Mouse (Mus musculus): ENCODE measurements at regions not wholly inside any gene's neighbourhood (a gene's known extent, or its start where the extent isn't known, plus 50 kb on each side); places are given as distances from the start of the nearest gene placed in this dataset.

GRCm38 (mm10) chr4:93986189-93986588 lies 570.2 kb upstream of the Gm10306 start:
- TF ChIP-seq CTCF (IDR thresholded peaks at IDR 0.05; ENCODE audit: low read depth) (no peak), EP300 (IDR thresholded peaks at IDR 0.05; ENCODE audit: low read depth) (no peak)
- H3K9me3 ChIP-seq (replicated peaks; ENCODE audit: control insufficient read depth, low read length) = no peaks in the 10 kb centered on the region
- no peak for DNase-seq (ENCODE audit: low spot score)

GRCm38 (mm10) chr4:93990273-93990869 lies 566.0 kb upstream of the Gm10306 start:
- Histone ChIP-seq H3K9ac (replicated peaks; ENCODE audit: low read depth, low read length) (no peak overlapping the region), H3K27ac (ENCODE audit: low read depth) (no peak overlapping the region), H3K4me2 (ENCODE audit: low read depth, low read length) (no peak overlapping the region), H3K27me3 (ENCODE audit: control insufficient read depth, insufficient read depth, low read length) (no peaks in the 10 kb centered on the region), H3K4me3 (ENCODE audit: low read depth, low read length) (no peak overlapping the region), H3K36me3 (replicated peaks; ENCODE audit: control insufficient read depth, insufficient read depth, low read length) (no peaks in the 10 kb centered on the region), H3K9me3 (replicated peaks; ENCODE audit: control insufficient read depth, low read length) (no peaks in the 10 kb centered on the region), H3K4me1 (ENCODE audit: control insufficient read depth, insufficient read depth) (no peaks in the 10 kb centered on the region)
- DNase-seq (ENCODE audit: low spot score) = no peak
- ATAC-seq (ENCODE audit: insufficient read depth, low read depth) = no peak
- 66% methylated on average over 7 of the region's 7 CpGs for WGBS
- TF ChIP-seq EP300 (IDR thresholded peaks at IDR 0.05; ENCODE audit: low read depth) (no peak), CTCF (IDR thresholded peaks at IDR 0.05; ENCODE audit: low read depth) (no peak)

More at GRCm38 (mm10) chr4:93986189-93986588, 570.2 kb upstream of the Gm10306 start:
- Histone ChIP-seq H3K4me3 (ENCODE audit: low read depth, low read length) (no peak overlapping the region), H3K36me3 (replicated peaks; ENCODE audit: control insufficient read depth, insufficient read depth, low read length) (no peaks in the 10 kb centered on the region), H3K27ac (ENCODE audit: low read depth) (no peak overlapping the region), H3K4me1 (ENCODE audit: control insufficient read depth, insufficient read depth) (no peaks in the 10 kb centered on the region), H3K9ac (replicated peaks; ENCODE audit: low read depth, low read length) (no peak overlapping the region), H3K27me3 (ENCODE audit: control insufficient read depth, insufficient read depth, low read length) (no peaks in the 10 kb centered on the region), H3K4me2 (ENCODE audit: low read depth, low read length) (no peak overlapping the region)
- ATAC-seq (ENCODE audit: insufficient read depth, low read depth) = no peak
- 42% methylated on average over 3 of the region's 3 CpGs for WGBS

- no peak for TF ChIP-seq EP300 (IDR thresholded peaks at IDR 0.05; ENCODE audit: low read depth)
- TF ChIP-seq CTCF (IDR thresholded peaks at IDR 0.05; ENCODE audit: low read depth) = no peak
- H3K9ac ChIP-seq (replicated peaks; ENCODE audit: low read depth, low read length) = no peak overlapping the region
- H3K4me2 ChIP-seq (ENCODE audit: low read depth, low read length) = no peak overlapping the region
- WGBS = 36% methylated on average over 1 of the region's 1 CpGs
- no peak for ATAC-seq (ENCODE audit: insufficient read depth, low read depth)
- H3K27ac ChIP-seq (ENCODE audit: low read depth) = no peak overlapping the region
- no peaks in the 10 kb centered on the region for H3K9me3 ChIP-seq (replicated peaks; ENCODE audit: control insufficient read depth, low read length)
- no peaks in the 10 kb centered on the region for H3K27me3 ChIP-seq (ENCODE audit: control insufficient read depth, insufficient read depth, low read length)
- no peak overlapping the region for H3K4me3 ChIP-seq (ENCODE audit: low read depth, low read length)
- H3K36me3 ChIP-seq (replicated peaks; ENCODE audit: control insufficient read depth, insufficient read depth, low read length) = no peaks in the 10 kb centered on the region
- no peak for DNase-seq (ENCODE audit: low spot score)
- H3K4me1 ChIP-seq (ENCODE audit: control insufficient read depth, insufficient read depth) = no peaks in the 10 kb centered on the region
Observed at GRCm38 (mm10) chr4:94005818-94006217, 550.5 kb upstream of the Gm10306 start.

- no peaks in the 10 kb centered on the region for H3K36me3 ChIP-seq (replicated peaks; ENCODE audit: control insufficient read depth, insufficient read depth, low read length)
- no peaks in the 10 kb centered on the region for H3K9me3 ChIP-seq (replicated peaks; ENCODE audit: control insufficient read depth, low read length)
- no peak for ATAC-seq (ENCODE audit: insufficient read depth, low read depth)
- H3K27me3 ChIP-seq (ENCODE audit: control insufficient read depth, insufficient read depth, low read length) = no peaks in the 10 kb centered on the region
- H3K9ac ChIP-seq (replicated peaks; ENCODE audit: low read depth, low read length) = no peak overlapping the region
- H3K4me1 ChIP-seq (ENCODE audit: control insufficient read depth, insufficient read depth) = no peaks in the 10 kb centered on the region
- H3K4me3 ChIP-seq (ENCODE audit: low read depth, low read length) = no peak overlapping the region
- TF ChIP-seq CTCF (IDR thresholded peaks at IDR 0.05; ENCODE audit: low read depth) = peak; percentile 64
- TF ChIP-seq EP300 (IDR thresholded peaks at IDR 0.05; ENCODE audit: low read depth) = no peak
- WGBS = 40% methylated on average over 8 of the region's 8 CpGs
- peak; percentile 72 for DNase-seq (ENCODE audit: low spot score)
- H3K27ac ChIP-seq (ENCODE audit: low read depth) = no peak overlapping the region
- no peak overlapping the region for H3K4me2 ChIP-seq (ENCODE audit: low read depth, low read length)
Observed at GRCm38 (mm10) chr4:94007088-94007768, 549.1 kb upstream of the Gm10306 start.

GRCm38 (mm10) chr4:94015713-94016112 lies 540.6 kb upstream of the Gm10306 start:
- TF ChIP-seq EP300 (IDR thresholded peaks at IDR 0.05; ENCODE audit: low read depth) (no peak), CTCF (IDR thresholded peaks at IDR 0.05; ENCODE audit: low read depth) (no peak)
- WGBS = 59% methylated on average over 2 of the region's 2 CpGs
- no peak for ATAC-seq (ENCODE audit: insufficient read depth, low read depth)

More at GRCm38 (mm10) chr4:94015713-94016112, 540.6 kb upstream of the Gm10306 start:
- H3K4me3 ChIP-seq (ENCODE audit: low read depth, low read length) = no peak overlapping the region
- no peaks in the 10 kb centered on the region for H3K27me3 ChIP-seq (ENCODE audit: control insufficient read depth, insufficient read depth, low read length)
- no peak for DNase-seq (ENCODE audit: low spot score)
- no peaks in the 10 kb centered on the region for H3K4me1 ChIP-seq (ENCODE audit: control insufficient read depth, insufficient read depth)
- no peaks in the 10 kb centered on the region for H3K9me3 ChIP-seq (replicated peaks; ENCODE audit: control insufficient read depth, low read length)
- no peak overlapping the region for H3K27ac ChIP-seq (ENCODE audit: low read depth)
- H3K36me3 ChIP-seq (replicated peaks; ENCODE audit: control insufficient read depth, insufficient read depth, low read length) = no peaks in the 10 kb centered on the region
- H3K4me2 ChIP-seq (ENCODE audit: low read depth, low read length) = no peak overlapping the region
- no peak overlapping the region for H3K9ac ChIP-seq (replicated peaks; ENCODE audit: low read depth, low read length)

Data from heart, postnatal 0 days (tissue).